Mouse (Mus musculus): ENCODE results near the gene Ralgps2. TPM values are rescaled to one million over a fixed set of nuclear protein-coding genes. Genes with fewer than 3 reads are reported as not detected.
A peak's percentile ranks its signal among the peaks of the same experiment; 100 is the strongest.

Gene Ralgps2
- polyA plus RNA-seq, 1 experiment from 2014 or later, result 96.8 TPM

- Histone ChIP-seq H3K36me3 (peaks cover 8% of the 10 kb centered on the region), H3K4me3 (no peak overlapping the region), H3K27me3 (ENCODE audit: low read depth, poor library complexity, severe bottlenecking) (no peaks in the 10 kb centered on the region), H3K27ac (replicated peaks) (no peak overlapping the region), H3K9me3 (replicated peaks) (no peaks in the 10 kb centered on the region), H3K4me1 (peaks cover 19% of the 10 kb centered on the region)
- DNase-seq (ENCODE audit: low spot score), result no peak
- 66% methylated on average over 3 of the region's 3 CpGs for WGBS
These were observed 75.2 kb downstream of the Ralgps2 start for GRCm38 (mm10) chr1:156864240-156864639.

GRCm38 (mm10) chr1:156863726-156864125 is 75.7 kb downstream of the Ralgps2 start:
- Histone ChIP-seq H3K27me3 (ENCODE audit: low read depth, poor library complexity, severe bottlenecking) (no peaks in the 10 kb centered on the region), H3K27ac (replicated peaks) (no peak overlapping the region), H3K36me3 (peaks cover 8% of the 10 kb centered on the region), H3K9me3 (replicated peaks) (no peaks in the 10 kb centered on the region), H3K4me1 (peaks cover 19% of the 10 kb centered on the region), H3K4me3 (no peak overlapping the region)
- 78% methylated on average over 3 of the region's 3 CpGs for WGBS
- DNase-seq (ENCODE audit: low spot score), result no peak

GRCm38 (mm10) chr1:156861475-156862043 is 77.9 kb downstream of the Ralgps2 start:
- no peaks in the 10 kb centered on the region for H3K9me3 ChIP-seq (replicated peaks)
- 61% methylated on average over 4 of the region's 4 CpGs for WGBS
- peaks cover 2% of the 10 kb centered on the region; the same call in 1 of the 2 replicates for H3K36me3 ChIP-seq
- H3K27me3 ChIP-seq (ENCODE audit: low read depth, poor library complexity, severe bottlenecking), result no peaks in the 10 kb centered on the region
- peaks cover 19% of the 10 kb centered on the region for H3K4me1 ChIP-seq
- H3K4me3 ChIP-seq, result no peak overlapping the region
- no peak overlapping the region for H3K27ac ChIP-seq (replicated peaks)
- no peak for DNase-seq (ENCODE audit: low spot score)

GRCm38 (mm10) chr1:156860266-156860665 is 79.2 kb downstream of the Ralgps2 start:
- WGBS, result 93% methylated on average over 8 of the region's 8 CpGs
- Histone ChIP-seq H3K9me3 (replicated peaks) (no peaks in the 10 kb centered on the region), H3K4me1 (peaks cover 19% of the 10 kb centered on the region), H3K27ac (replicated peaks) (no peak overlapping the region), H3K4me3 (no peak overlapping the region), H3K36me3 (peaks cover 7% of the 10 kb centered on the region; the same call in 1 of the 2 replicates), H3K27me3 (ENCODE audit: low read depth, poor library complexity, severe bottlenecking) (no peaks in the 10 kb centered on the region)
- no peak for DNase-seq (ENCODE audit: low spot score)

GRCm38 (mm10) chr1:156859711-156860250 is 79.6 kb downstream of the Ralgps2 start:
- Histone ChIP-seq H3K4me3 (no peak overlapping the region), H3K27me3 (ENCODE audit: low read depth, poor library complexity, severe bottlenecking) (no peaks in the 10 kb centered on the region), H3K27ac (replicated peaks) (no peak overlapping the region), H3K36me3 (peaks cover 7% of the 10 kb centered on the region; the same call in 1 of the 2 replicates), H3K4me1 (peaks cover 16% of the 10 kb centered on the region), H3K9me3 (replicated peaks) (no peaks in the 10 kb centered on the region)
- no peak for DNase-seq (ENCODE audit: low spot score)
- 93% methylated on average over 2 of the region's 2 CpGs for WGBS

GRCm38 (mm10) chr1:156859156-156859555 is 80.3 kb downstream of the Ralgps2 start:
- no peak for DNase-seq (ENCODE audit: low spot score)
- H3K4me3 ChIP-seq, result no peak overlapping the region
- peaks cover 12% of the 10 kb centered on the region for H3K36me3 ChIP-seq
- H3K27me3 ChIP-seq (ENCODE audit: low read depth, poor library complexity, severe bottlenecking), result no peaks in the 10 kb centered on the region
- peaks cover 12% of the 10 kb centered on the region for H3K4me1 ChIP-seq
- H3K27ac ChIP-seq (replicated peaks), result no peak overlapping the region
- WGBS, result 94% methylated on average over 2 of the region's 2 CpGs
- no peaks in the 10 kb centered on the region for H3K9me3 ChIP-seq (replicated peaks)

GRCm38 (mm10) chr1:156856666-156857065 is 82.8 kb downstream of the Ralgps2 start:
- no peaks in the 10 kb centered on the region for H3K4me1 ChIP-seq
- WGBS, result 97% methylated on average over 2 of the region's 2 CpGs

GRCm38 (mm10) chr1:156854558-156854957 is 84.9 kb downstream of the Ralgps2 start:
- Histone ChIP-seq H3K9me3 (replicated peaks) (no peaks in the 10 kb centered on the region), H3K27ac (replicated peaks) (no peak overlapping the region), H3K27me3 (ENCODE audit: low read depth, poor library complexity, severe bottlenecking) (no peaks in the 10 kb centered on the region), H3K4me3 (no peak overlapping the region), H3K36me3 (peaks cover 17% of the 10 kb centered on the region), H3K4me1 (no peaks in the 10 kb centered on the region)
- WGBS, result 96% methylated on average over 4 of the region's 4 CpGs
- DNase-seq (ENCODE audit: low spot score), result no peak

More at GRCm38 (mm10) chr1:156856666-156857065, 82.8 kb downstream of the Ralgps2 start:
- Histone ChIP-seq H3K9me3 (replicated peaks) (no peaks in the 10 kb centered on the region), H3K4me3 (no peak overlapping the region), H3K36me3 (peaks cover 12% of the 10 kb centered on the region), H3K27ac (replicated peaks) (no peak overlapping the region), H3K27me3 (ENCODE audit: low read depth, poor library complexity, severe bottlenecking) (no peaks in the 10 kb centered on the region)
- no peak for DNase-seq (ENCODE audit: low spot score)

GRCm38 (mm10) chr1:156852872-156853271 is 86.6 kb downstream of the Ralgps2 start:
- peaks cover 17% of the 10 kb centered on the region for H3K36me3 ChIP-seq
- H3K4me1 ChIP-seq, result no peaks in the 10 kb centered on the region
- no peaks in the 10 kb centered on the region for H3K9me3 ChIP-seq (replicated peaks)
- WGBS, result 84% methylated on average over 5 of the region's 5 CpGs
- H3K4me3 ChIP-seq, result no peak overlapping the region
- no peak for DNase-seq (ENCODE audit: low spot score)
- H3K27ac ChIP-seq (replicated peaks), result no peak overlapping the region
- H3K27me3 ChIP-seq (ENCODE audit: low read depth, poor library complexity, severe bottlenecking), result no peaks in the 10 kb centered on the region

GRCm38 (mm10) chr1:156852409-156852808 is 87.0 kb downstream of the Ralgps2 start:
- Histone ChIP-seq H3K36me3 (peaks cover 17% of the 10 kb centered on the region), H3K27ac (replicated peaks) (no peak overlapping the region), H3K4me3 (no peak overlapping the region), H3K27me3 (ENCODE audit: low read depth, poor library complexity, severe bottlenecking) (no peaks in the 10 kb centered on the region), H3K9me3 (replicated peaks) (no peaks in the 10 kb centered on the region), H3K4me1 (no peaks in the 10 kb centered on the region)
- DNase-seq (ENCODE audit: low spot score), result no peak
- WGBS, result 84% methylated on average over 9 of the region's 9 CpGs

- 86% methylated on average over 4 of the region's 4 CpGs for WGBS
- no peaks in the 10 kb centered on the region; the same call in 1 of the 2 replicates for H3K4me1 ChIP-seq
These were observed 92.3 kb downstream of the Ralgps2 start for GRCm38 (mm10) chr1:156847098-156847497.

GRCm38 (mm10) chr1:156841625-156842339 is 97.6 kb downstream of the Ralgps2 start:
- no peak overlapping the region for H3K4me3 ChIP-seq
- H3K27ac ChIP-seq (replicated peaks), result no peak overlapping the region
- H3K9me3 ChIP-seq (replicated peaks), result no peaks in the 10 kb centered on the region
- WGBS, result 81% methylated on average over 11 of the region's 11 CpGs
- H3K27me3 ChIP-seq (ENCODE audit: low read depth, poor library complexity, severe bottlenecking), result no peaks in the 10 kb centered on the region
- no peak for DNase-seq (ENCODE audit: low spot score)
- peaks cover 4% of the 10 kb centered on the region for H3K36me3 ChIP-seq
- peaks cover 15% of the 10 kb centered on the region for H3K4me1 ChIP-seq

More at GRCm38 (mm10) chr1:156847098-156847497, 92.3 kb downstream of the Ralgps2 start:
- no peaks in the 10 kb centered on the region for H3K27me3 ChIP-seq (ENCODE audit: low read depth, poor library complexity, severe bottlenecking)
- H3K27ac ChIP-seq (replicated peaks), result no peak overlapping the region
- no peak overlapping the region for H3K4me3 ChIP-seq
- peaks cover 8% of the 10 kb centered on the region for H3K36me3 ChIP-seq
- DNase-seq (ENCODE audit: low spot score), result no peak
- H3K9me3 ChIP-seq (replicated peaks), result no peaks in the 10 kb centered on the region

- H3K4me1 ChIP-seq, result peaks cover 15% of the 10 kb centered on the region
- H3K9me3 ChIP-seq (replicated peaks), result no peaks in the 10 kb centered on the region
- no peaks in the 10 kb centered on the region for H3K36me3 ChIP-seq
- H3K27ac ChIP-seq (replicated peaks), result 0 out of 2 replicates have a peak overlapping the region, but pooled peaks have one; percentile 14
- DNase-seq (ENCODE audit: low spot score), result peak; percentile 44
- 25% methylated on average over 6 of the region's 6 CpGs for WGBS
- no peaks in the 10 kb centered on the region for H3K27me3 ChIP-seq (ENCODE audit: low read depth, poor library complexity, severe bottlenecking)
- H3K4me3 ChIP-seq, result no peak overlapping the region
These were observed 100.7 kb downstream of the Ralgps2 start for GRCm38 (mm10) chr1:156838695-156839094.
